Mouse (Mus musculus): ENCODE results near the gene Dennd1c.

DNA sequence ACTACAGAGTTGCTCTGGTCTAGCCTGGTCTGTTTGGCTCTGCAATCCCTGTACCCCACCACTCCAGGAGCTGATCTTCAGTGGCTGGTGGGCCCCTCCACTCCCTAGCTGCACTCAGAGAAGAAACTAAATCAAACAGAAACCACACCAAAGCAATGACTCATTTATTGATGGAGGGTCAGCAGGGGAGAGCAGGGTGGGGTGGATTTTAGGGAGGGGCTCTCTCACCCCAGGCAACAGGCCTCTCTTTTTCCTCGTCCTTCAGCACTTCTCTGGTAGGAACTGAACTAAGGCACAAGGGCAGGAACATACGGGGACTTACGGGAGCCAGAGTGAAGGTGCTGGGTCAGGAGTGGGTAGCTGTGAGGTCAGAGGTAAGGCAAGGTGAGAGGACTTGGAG lies 1.6 kb upstream of the Dennd1c start:
- TF ChIP-seq USF2 (IDR thresholded peaks at IDR 0.05; ENCODE audit: borderline replicate concordance in 1 of 2, insufficient read depth in 1 of 2, low read depth in 1 of 2, low read length in 2 of 2) (no peak), CTCF (IDR thresholded peaks at IDR 0.05 in 2 of 3, conservative IDR thresholded peaks at IDR 0.05 in 1 of 3; ENCODE audit: control insufficient read depth in 1 of 3, insufficient read depth in 1 of 3, low read depth in 2 of 3, low read length in 3 of 3, poor library complexity in 1 of 3, severe bottlenecking in 1 of 3) (no peak), ZMIZ1 (IDR thresholded peaks at IDR 0.05; ENCODE audit: low read depth, low read length) (no peak), POLR2A (IDR thresholded peaks at IDR 0.05; ENCODE audit: control insufficient read depth in 1 of 2, insufficient read depth in 1 of 2, low read depth in 1 of 2, low read length in 2 of 2, poor library complexity in 1 of 2) (no peak), ZC3H11A (IDR thresholded peaks at IDR 0.05; ENCODE audit: low read depth, low read length) (no peak), ZNF384 (IDR thresholded peaks at IDR 0.05; ENCODE audit: low read depth, low read length) (no peak), EP300 (IDR thresholded peaks at IDR 0.05; ENCODE audit: low read depth in 1 of 2, low read length in 2 of 2) (no peak)

Data from MEL (cell line).